Mouse (Mus musculus): ENCODE measurements around the gene Wdr1. TPM values are rescaled to one million over a fixed set of nuclear protein-coding genes. Genes with fewer than 3 reads are reported as not detected.

The Wdr1 gene
- polyA plus RNA-seq, 1 experiment from 2014 or later, result 197 TPM

GRCm38 (mm10) chr5:38493890-38494289, 69.1 kb downstream of the Wdr1 start:
- WGBS, result 83% methylated on average over 6 of the region's 6 CpGs
- peaks cover 12% of the 10 kb centered on the region; the same call in 1 of the 2 replicates for H3K4me1 ChIP-seq (replicated peaks)

DNA sequence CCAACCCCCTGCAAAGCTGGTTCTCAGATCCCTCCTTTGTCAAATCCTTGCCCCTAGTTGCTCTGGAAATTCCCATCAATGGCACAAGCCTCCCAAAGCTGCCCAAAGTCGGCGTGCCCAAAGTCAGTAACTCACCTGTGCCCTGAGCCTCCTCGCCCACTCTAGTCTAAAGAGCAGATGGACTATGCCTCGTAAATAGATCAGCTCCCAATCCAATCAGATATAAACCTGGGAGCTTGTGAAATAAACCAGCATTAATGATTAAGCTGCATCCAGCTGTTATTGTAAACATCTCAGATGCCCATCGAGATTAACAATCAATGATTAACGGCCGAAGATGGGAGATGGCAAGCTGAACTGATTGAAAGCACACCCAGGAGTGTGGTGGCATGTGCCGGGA, 71.3 kb downstream of the Wdr1 start:
- 76% methylated on average over 8 of the region's 8 CpGs for WGBS
- H3K4me1 ChIP-seq (replicated peaks), result peaks cover 11% of the 10 kb centered on the region; the same call in 1 of the 2 replicates

More at GRCm38 (mm10) chr5:38493890-38494289, 69.1 kb downstream of the Wdr1 start:
- no peak overlapping the region for H3K9ac ChIP-seq
- H3K27ac ChIP-seq, result no peak overlapping the region
- no peaks in the 10 kb centered on the region for H3K27me3 ChIP-seq
- no peak overlapping the region for H3K4me3 ChIP-seq
- H3K4me2 ChIP-seq, result no peak overlapping the region
- H3K36me3 ChIP-seq, result no peaks in the 10 kb centered on the region
- no peak for ATAC-seq (replicated peaks; ENCODE audit: insufficient number of reproducible peaks, insufficient read depth, low FRiP score, low read depth)
- no peaks in the 10 kb centered on the region for H3K9me3 ChIP-seq (replicated peaks)

GRCm38 (mm10) chr5:38489739-38490138, 73.3 kb downstream of the Wdr1 start:
- no peak overlapping the region for H3K9ac ChIP-seq
- no peak overlapping the region for H3K4me2 ChIP-seq
- H3K27me3 ChIP-seq, result no peaks in the 10 kb centered on the region
- no peaks in the 10 kb centered on the region for H3K36me3 ChIP-seq
- peaks cover 11% of the 10 kb centered on the region; the same call in 1 of the 2 replicates for H3K4me1 ChIP-seq (replicated peaks)
- 85% methylated on average over 4 of the region's 4 CpGs for WGBS
- no peak for ATAC-seq (replicated peaks; ENCODE audit: insufficient number of reproducible peaks, insufficient read depth, low FRiP score, low read depth)
- no peaks in the 10 kb centered on the region for H3K9me3 ChIP-seq (replicated peaks)
- no peak overlapping the region for H3K27ac ChIP-seq
- no peak overlapping the region for H3K4me3 ChIP-seq

More for the DNA sequence above, 71.3 kb downstream of the Wdr1 start:
- no peak overlapping the region for H3K4me2 ChIP-seq
- H3K36me3 ChIP-seq, result no peaks in the 10 kb centered on the region
- no peak overlapping the region for H3K4me3 ChIP-seq
- H3K27me3 ChIP-seq, result no peaks in the 10 kb centered on the region
- ATAC-seq (replicated peaks; ENCODE audit: insufficient number of reproducible peaks, insufficient read depth, low FRiP score, low read depth), result no peak
- no peak overlapping the region for H3K27ac ChIP-seq
- H3K9ac ChIP-seq, result no peak overlapping the region
- no peaks in the 10 kb centered on the region for H3K9me3 ChIP-seq (replicated peaks)

- H3K9me3 ChIP-seq (replicated peaks), result no peaks in the 10 kb centered on the region
- H3K4me1 ChIP-seq (replicated peaks), result peaks cover 11% of the 10 kb centered on the region; the same call in 1 of the 2 replicates
- H3K27me3 ChIP-seq, result no peaks in the 10 kb centered on the region
- no peak overlapping the region for H3K4me3 ChIP-seq
- 57% methylated on average over 20 of the region's 20 CpGs for WGBS
- no peak overlapping the region for H3K9ac ChIP-seq
- no peak overlapping the region for H3K27ac ChIP-seq
- no peaks in the 10 kb centered on the region for H3K36me3 ChIP-seq
- ATAC-seq (replicated peaks; ENCODE audit: insufficient number of reproducible peaks, insufficient read depth, low FRiP score, low read depth), result no peak
- H3K4me2 ChIP-seq, result no peak overlapping the region
These were observed 74.1 kb downstream of the Wdr1 start for GRCm38 (mm10) chr5:38488673-38489615.

GRCm38 (mm10) chr5:38488026-38488425, 75.0 kb downstream of the Wdr1 start:
- Histone ChIP-seq H3K4me2 (no peak overlapping the region), H3K9ac (no peak overlapping the region), H3K36me3 (no peaks in the 10 kb centered on the region), H3K9me3 (replicated peaks) (no peaks in the 10 kb centered on the region), H3K27me3 (no peaks in the 10 kb centered on the region), H3K27ac (no peak overlapping the region), H3K4me3 (no peak overlapping the region), H3K4me1 (replicated peaks) (peaks cover 11% of the 10 kb centered on the region; the same call in 1 of the 2 replicates)
- 47% methylated on average over 6 of the region's 6 CpGs for WGBS
- ATAC-seq (replicated peaks; ENCODE audit: insufficient number of reproducible peaks, insufficient read depth, low FRiP score, low read depth), result no peak

DNA sequence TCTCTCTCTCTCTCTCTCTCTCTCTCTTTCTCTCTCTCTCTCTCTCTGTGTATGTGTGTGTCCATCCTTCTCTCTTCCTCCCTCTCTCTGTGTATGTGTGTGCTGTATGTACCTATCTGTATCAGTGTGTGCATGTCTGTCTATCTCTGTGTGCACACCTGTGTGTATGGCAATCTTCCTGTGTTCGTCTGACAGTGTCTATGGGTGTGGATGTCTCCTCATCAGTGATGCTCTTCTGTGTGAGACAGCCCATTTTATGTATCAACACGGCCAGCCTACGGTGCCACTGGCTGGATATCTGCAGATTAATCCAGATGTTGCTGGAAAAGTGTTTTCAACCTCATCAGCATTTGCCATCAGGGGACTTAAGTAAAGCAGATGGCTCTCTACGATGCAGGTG, 75.8 kb downstream of the Wdr1 start:
- whole genome bisulfite sequencing, result 83% methylated on average over 4 of the region's 4 CpGs

DNA sequence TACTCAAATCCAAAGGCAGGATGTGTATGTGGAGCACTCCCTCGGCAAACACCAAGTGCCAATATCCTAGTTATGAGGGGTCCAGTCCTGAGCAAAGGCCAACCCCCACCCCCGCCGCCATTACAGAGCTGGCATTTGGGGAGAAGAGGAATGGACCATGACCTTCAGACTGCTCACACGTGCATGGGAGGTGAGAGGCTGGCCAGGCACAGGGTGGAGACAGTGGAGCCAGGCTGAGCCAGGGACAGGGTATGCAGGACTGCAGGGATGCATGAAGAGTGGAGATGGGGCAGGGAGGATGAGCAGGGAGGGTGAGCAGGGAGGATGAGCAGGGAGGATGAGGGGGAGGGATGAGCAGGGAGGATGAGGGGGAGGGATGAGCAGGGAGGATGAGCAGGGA, 77.1 kb downstream of the Wdr1 start:
- H3K9ac ChIP-seq, result no peak overlapping the region
- H3K27ac ChIP-seq, result no peak overlapping the region
- no peak for ATAC-seq (replicated peaks; ENCODE audit: insufficient number of reproducible peaks, insufficient read depth, low FRiP score, low read depth)
- WGBS, result 81% methylated on average over 4 of the region's 4 CpGs
- H3K4me1 ChIP-seq (replicated peaks), result peaks cover 12% of the 10 kb centered on the region
- H3K36me3 ChIP-seq, result no peaks in the 10 kb centered on the region
- no peak overlapping the region for H3K4me2 ChIP-seq
- H3K9me3 ChIP-seq (replicated peaks), result no peaks in the 10 kb centered on the region
- no peak overlapping the region for H3K4me3 ChIP-seq
- H3K27me3 ChIP-seq, result no peaks in the 10 kb centered on the region

More for the DNA sequence above, 75.8 kb downstream of the Wdr1 start:
- Histone ChIP-seq H3K4me1 (replicated peaks) (peaks cover 11% of the 10 kb centered on the region; the same call in 1 of the 2 replicates), H3K4me2 (no peak overlapping the region), H3K9me3 (replicated peaks) (no peaks in the 10 kb centered on the region), H3K27ac (no peak overlapping the region), H3K4me3 (no peak overlapping the region), H3K36me3 (no peaks in the 10 kb centered on the region), H3K9ac (no peak overlapping the region), H3K27me3 (no peaks in the 10 kb centered on the region)
- no peak for ATAC-seq (replicated peaks; ENCODE audit: insufficient number of reproducible peaks, insufficient read depth, low FRiP score, low read depth)

DNA sequence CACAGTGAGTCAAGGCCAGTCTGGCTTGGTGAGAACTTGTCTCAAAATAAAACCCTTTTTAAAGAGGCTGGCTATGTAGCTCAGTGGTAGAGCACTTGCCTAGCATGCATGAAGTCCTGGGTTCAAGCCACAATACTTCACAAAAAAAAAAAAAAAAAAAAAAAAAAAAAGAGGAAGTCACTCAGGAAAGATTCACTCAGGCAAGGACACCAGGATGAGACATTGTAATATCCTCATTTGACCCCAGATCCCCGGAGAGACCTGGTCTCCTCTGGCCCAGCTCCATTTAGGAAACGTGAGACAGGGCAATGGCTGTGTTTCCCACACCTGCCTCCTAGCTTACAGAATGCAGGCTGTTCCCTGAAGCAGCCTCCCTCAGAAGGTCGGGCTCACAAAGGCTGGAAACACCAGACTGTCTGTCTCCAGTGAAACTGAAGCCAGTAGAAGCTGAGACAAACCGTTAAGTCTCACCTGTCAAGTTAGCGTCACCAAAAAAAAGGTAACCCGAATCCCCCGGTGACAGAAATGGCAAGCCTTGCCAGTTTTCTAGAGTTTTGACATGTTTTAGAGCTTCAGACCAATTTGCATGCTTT, 79.4 kb downstream of the Wdr1 start:
- Histone ChIP-seq H3K4me2 (no peak overlapping the region), H3K27ac (no peak overlapping the region), H3K4me3 (no peak overlapping the region), H3K9ac (no peak overlapping the region), H3K27me3 (no peaks in the 10 kb centered on the region), H3K36me3 (no peaks in the 10 kb centered on the region), H3K9me3 (replicated peaks) (no peaks in the 10 kb centered on the region), H3K4me1 (replicated peaks) (peaks cover 23% of the 10 kb centered on the region)
- ATAC-seq (replicated peaks; ENCODE audit: insufficient number of reproducible peaks, insufficient read depth, low FRiP score, low read depth), result no peak
- WGBS, result 58% methylated on average over 7 of the region's 7 CpGs

GRCm38 (mm10) chr5:38480822-38481707, 82.0 kb downstream of the Wdr1 start:
- H3K4me3 ChIP-seq, result peak overlapping the region; percentile 39

DNA sequence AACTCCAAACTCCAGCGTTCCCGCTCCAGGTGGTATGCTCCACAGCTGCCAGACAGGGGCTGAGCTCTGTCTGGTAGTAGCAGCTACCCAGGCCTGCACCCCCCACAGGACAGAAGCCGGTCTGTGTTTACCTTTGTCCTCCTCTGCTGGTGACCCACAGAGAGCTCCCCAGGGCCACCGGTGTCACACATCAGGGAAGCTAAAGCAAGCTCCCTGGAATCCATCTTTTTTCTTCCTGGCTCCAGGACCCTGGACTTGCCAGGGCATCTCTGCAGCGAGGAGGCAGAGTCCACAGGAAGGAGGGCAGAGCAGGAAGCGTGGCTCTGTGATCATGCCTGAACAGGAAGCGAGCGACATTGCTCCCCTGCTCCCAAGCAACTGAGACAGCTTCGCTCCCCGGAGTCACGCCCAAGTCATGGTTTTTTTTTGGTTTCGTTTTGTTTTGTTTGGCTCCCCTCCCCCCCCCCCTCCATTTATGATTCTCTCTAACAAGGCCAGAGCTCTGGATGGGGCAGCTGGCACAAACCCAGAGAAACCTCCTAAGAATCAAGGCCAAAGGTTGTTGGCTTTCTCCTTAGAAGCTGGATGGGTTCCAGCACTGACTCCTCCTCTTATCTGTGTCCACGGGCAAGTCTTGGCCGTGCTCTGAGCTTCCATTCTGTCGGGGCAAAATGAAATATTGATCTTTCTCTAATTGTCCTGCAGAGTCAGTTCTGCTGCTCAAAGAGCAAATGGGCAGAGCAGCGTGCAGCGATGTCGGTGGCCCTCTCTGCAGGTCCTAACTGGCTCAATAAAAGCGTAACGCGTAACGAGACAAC, 82.9 kb downstream of the Wdr1 start:
- Histone ChIP-seq H3K9me3 (replicated peaks) (no peaks in the 10 kb centered on the region), H3K27me3 (peaks cover 4% of the 10 kb centered on the region; the same call in 1 of the 2 replicates), H3K9ac (no peak overlapping the region), H3K4me3 (peak overlapping the region; percentile 39), H3K4me2 (peak overlapping the region; percentile 59), H3K4me1 (replicated peaks) (peaks cover 18% of the 10 kb centered on the region), H3K27ac (peak overlapping the region; percentile 7; the same call in 1 of the 2 replicates), H3K36me3 (no peaks in the 10 kb centered on the region)
- ATAC-seq (replicated peaks; ENCODE audit: insufficient number of reproducible peaks, insufficient read depth, low FRiP score, low read depth), result peak; percentile 70
- 20% methylated on average over 22 of the region's 22 CpGs for WGBS

More at GRCm38 (mm10) chr5:38480822-38481707, 82.0 kb downstream of the Wdr1 start:
- ATAC-seq (replicated peaks; ENCODE audit: insufficient number of reproducible peaks, insufficient read depth, low FRiP score, low read depth), result no peak
- H3K4me2 ChIP-seq, result peak overlapping the region; percentile 59
- no peaks in the 10 kb centered on the region for H3K9me3 ChIP-seq (replicated peaks)
- peak overlapping the region; percentile 4; the same call in 1 of the 2 replicates for H3K27ac ChIP-seq
- H3K36me3 ChIP-seq, result no peaks in the 10 kb centered on the region
- H3K27me3 ChIP-seq, result peaks cover 4% of the 10 kb centered on the region; the same call in 1 of the 2 replicates
- H3K9ac ChIP-seq, result no peak overlapping the region
- peaks cover 18% of the 10 kb centered on the region for H3K4me1 ChIP-seq (replicated peaks)
- WGBS, result 67% methylated on average over 10 of the region's 10 CpGs

Measured in heart, embryonic 15.5 days (tissue).